8 mouse cellular contexts compared by ENCODE assay signal in genomic region chr17:35813245-35813647, GRCm38 (mm10). TPM values are rescaled to one million over a fixed set of nuclear protein-coding genes. Genes with fewer than 3 reads are reported as not detected.
A peak's percentile ranks its signal among the peaks of the same experiment; 100 is the strongest.
DNase-seq lines count a peak whose midpoint lies in the region; ATAC-seq and TF ChIP-seq lines count a peak whose summit lies in the region.

No protein-coding gene starts in this region.

- peak overlapping the region; percentile 91 for H3K27ac ChIP-seq in embryonic facial prominence, embryonic 13.5 days
- peak overlapping the region; percentile 87 for H3K27ac ChIP-seq in heart, embryonic 11.5 days (ENCODE audit: low read depth, low read length)
- H3K27ac ChIP-seq in stomach, postnatal 0 days (replicated peaks), result peak overlapping the region; percentile 92

- H3K4me1 ChIP-seq in embryonic facial prominence, embryonic 13.5 days, result peaks cover 57% of the 10 kb centered on the region
- peaks cover 38% of the 10 kb centered on the region for H3K4me1 ChIP-seq in heart, embryonic 11.5 days (ENCODE audit: control insufficient read depth, insufficient read depth, low read length)
- peaks cover 10% of the 10 kb centered on the region for H3K4me1 ChIP-seq in stomach, postnatal 0 days (replicated peaks; ENCODE audit: control insufficient read depth, insufficient read depth)

- 26% methylated on average over 7 of the region's 7 CpGs for WGBS in embryonic facial prominence, embryonic 13.5 days
- 43% methylated on average over 7 of the region's 7 CpGs for WGBS in heart, embryonic 11.5 days (ENCODE audit: insufficient replicate concordance)
- 12% methylated on average over 7 of the region's 7 CpGs for WGBS in stomach, postnatal 0 days

- TF ChIP-seq EP300 in stomach, postnatal 0 days (optimal IDR thresholded peaks at IDR 0.05), result peak; percentile 47

- H3K9me3 ChIP-seq in embryonic facial prominence, embryonic 13.5 days, result no peaks in the 10 kb centered on the region
- no peaks in the 10 kb centered on the region for H3K9me3 ChIP-seq in heart, embryonic 11.5 days (replicated peaks; ENCODE audit: control insufficient read depth, low read length)
- H3K9me3 ChIP-seq in stomach, postnatal 0 days (ENCODE audit: control insufficient read depth, low read length), result no peaks in the 10 kb centered on the region

- H3K9ac ChIP-seq in embryonic facial prominence, embryonic 13.5 days, result peak overlapping the region; percentile 27; the same call in 1 of the 2 replicates
- 0 out of 2 replicates have a peak overlapping the region, but pooled peaks have one; percentile 18 for H3K9ac ChIP-seq in heart, embryonic 11.5 days (ENCODE audit: low read depth, low read length)
- no peak overlapping the region; the same call in 1 of the 2 replicates for H3K9ac ChIP-seq in stomach, postnatal 0 days (ENCODE audit: low read length)

- peak overlapping the region; percentile 29 for H3K4me2 ChIP-seq in embryonic facial prominence, embryonic 13.5 days
- no peak overlapping the region for H3K4me2 ChIP-seq in heart, embryonic 11.5 days
- H3K4me2 ChIP-seq in stomach, postnatal 0 days (replicated peaks; ENCODE audit: low read depth), result 0 out of 2 replicates have a peak overlapping the region, but pooled peaks have one; percentile 18

- H3K36me3 ChIP-seq in embryonic facial prominence, embryonic 13.5 days, result no peaks in the 10 kb centered on the region
- H3K36me3 ChIP-seq in heart, embryonic 11.5 days (ENCODE audit: control insufficient read depth, insufficient read depth, low read length), result no peaks in the 10 kb centered on the region
- no peaks in the 10 kb centered on the region for H3K36me3 ChIP-seq in stomach, postnatal 0 days (ENCODE audit: control insufficient read depth, insufficient read depth, low read length)

- peak; percentile 76 for ATAC-seq in embryonic facial prominence, embryonic 13.5 days (ENCODE audit: insufficient number of reproducible peaks, insufficient read depth, low FRiP score, low TSS enrichment, low read depth)
- peak; percentile 72 for ATAC-seq in heart, embryonic 11.5 days (replicated peaks; ENCODE audit: insufficient number of reproducible peaks, low FRiP score, low TSS enrichment)
- peak; percentile 88 for ATAC-seq in stomach, postnatal 0 days (ENCODE audit: low FRiP score, low TSS enrichment)

- DNase-seq in cerebellum, postnatal 14 days, result peak; percentile 54 to 75
- no peak for DNase-seq in cerebellum, adult 8-10 months
- DNase-seq in 416B (ENCODE audit: low read depth), result peak; percentile 95
- peak; percentile 96 for DNase-seq in kidney, postnatal 14 days
- DNase-seq in lung, postnatal 36 days, result peak; percentile 99
- peak; percentile 92 for DNase-seq in stomach, postnatal 0 days (ENCODE audit: low spot score)

- no peak overlapping the region for H3K4me3 ChIP-seq in embryonic facial prominence, embryonic 13.5 days
- no peak overlapping the region for H3K4me3 ChIP-seq in heart, embryonic 11.5 days (ENCODE audit: low read depth, low read length)
- H3K4me3 ChIP-seq in stomach, postnatal 0 days (ENCODE audit: low read depth, low read length), result no peak overlapping the region

- TF ChIP-seq CTCF in stomach, postnatal 0 days (IDR thresholded peaks at IDR 0.05; ENCODE audit: low read depth), result no peak

- H3K27me3 ChIP-seq in embryonic facial prominence, embryonic 13.5 days, result no peaks in the 10 kb centered on the region
- H3K27me3 ChIP-seq in heart, embryonic 11.5 days (ENCODE audit: control insufficient read depth, insufficient read depth, low read length), result no peaks in the 10 kb centered on the region
- H3K27me3 ChIP-seq in stomach, postnatal 0 days (ENCODE audit: control insufficient read depth, insufficient read depth, low read length), result no peaks in the 10 kb centered on the region

RNA-seq across cellular contexts. Expression of gene Ier3, which starts 8.2 kb away (rescaled TPM):
- polyA plus RNA-seq in embryonic facial prominence, embryonic 13.5 days (2015; fragmentation: Nextera tagmentation; extraction: Ambion mirVana), result 20.1 and 27.7 TPM in 2 replicates
- 13.2 and 17.0 TPM in 2 replicates for polyA plus RNA-seq in heart, embryonic 11.5 days (2014; fragmentation: Nextera tagmentation; extraction: Ambion mirVana)
- polyA plus RNA-seq in stomach, postnatal 0 days (2015; fragmentation: Nextera tagmentation; extraction: Ambion mirVana), result 74.8 and 79.5 TPM in 2 replicates

RNA-seq across cellular contexts. Expression of gene Flot1, which starts 9.8 kb away (rescaled TPM):
- polyA plus RNA-seq in embryonic facial prominence, embryonic 13.5 days (2015; fragmentation: Nextera tagmentation; extraction: Ambion mirVana), result 61.0 and 67.2 TPM in 2 replicates
- polyA plus RNA-seq in heart, embryonic 11.5 days (2014; fragmentation: Nextera tagmentation; extraction: Ambion mirVana), result 71.3 and 74.0 TPM in 2 replicates
- polyA plus RNA-seq in stomach, postnatal 0 days (2015; fragmentation: Nextera tagmentation; extraction: Ambion mirVana), result 41.0 and 43.5 TPM in 2 replicates

RNA-seq across cellular contexts. Expression of gene Tubb5, which starts 24.9 kb away (rescaled TPM):
- 1,166 and 1,221 TPM in 2 replicates for polyA plus RNA-seq in embryonic facial prominence, embryonic 13.5 days (2015; fragmentation: Nextera tagmentation; extraction: Ambion mirVana)
- 855 and 931 TPM in 2 replicates for polyA plus RNA-seq in heart, embryonic 11.5 days (2014; fragmentation: Nextera tagmentation; extraction: Ambion mirVana)
- polyA plus RNA-seq in stomach, postnatal 0 days (2015; fragmentation: Nextera tagmentation; extraction: Ambion mirVana), result 251 and 296 TPM in 2 replicates

RNA-seq across cellular contexts. Expression of gene Mdc1, which starts 28.1 kb away (rescaled TPM):
- polyA plus RNA-seq in embryonic facial prominence, embryonic 13.5 days (2015; fragmentation: Nextera tagmentation; extraction: Ambion mirVana), result 15.7 and 21.0 TPM in 2 replicates
- 19.0 and 19.5 TPM in 2 replicates for polyA plus RNA-seq in heart, embryonic 11.5 days (2014; fragmentation: Nextera tagmentation; extraction: Ambion mirVana)
- 2.1 and 2.2 TPM in 2 replicates for polyA plus RNA-seq in stomach, postnatal 0 days (2015; fragmentation: Nextera tagmentation; extraction: Ambion mirVana)

RNA-seq across cellular contexts. Expression of gene Nrm, which starts 47.9 kb away (rescaled TPM):
- 49.0 and 53.5 TPM in 2 replicates for polyA plus RNA-seq in embryonic facial prominence, embryonic 13.5 days (2015; fragmentation: Nextera tagmentation; extraction: Ambion mirVana)
- 44.5 and 48.1 TPM in 2 replicates for polyA plus RNA-seq in heart, embryonic 11.5 days (2014; fragmentation: Nextera tagmentation; extraction: Ambion mirVana)
- 27.3 and 27.4 TPM in 2 replicates for polyA plus RNA-seq in stomach, postnatal 0 days (2015; fragmentation: Nextera tagmentation; extraction: Ambion mirVana)
